Mouse (Mus musculus): ENCODE results near the gene Gstp1. TPM values are rescaled to one million over a fixed set of nuclear protein-coding genes. Genes with fewer than 3 reads are reported as not detected.

The Gstp1 gene
- polyA plus RNA-seq, 1 experiment from 2014 or later = 518 TPM

GRCm38 (mm10) chr19:3996106-3996505, 41.7 kb downstream of the Gstp1 start:
- 38% methylated on average over 7 of the region's 7 CpGs for WGBS
- H3K27ac ChIP-seq (ENCODE audit: low read depth, low read length) = no peak overlapping the region
- no peaks in the 10 kb centered on the region for H3K9me3 ChIP-seq (ENCODE audit: control insufficient read depth, low read length)

GRCm38 (mm10) chr19:3995505-3995904, 42.3 kb downstream of the Gstp1 start:
- Histone ChIP-seq H3K9me3 (ENCODE audit: control insufficient read depth, low read length) (no peaks in the 10 kb centered on the region), H3K4me3 (ENCODE audit: low read length) (no peak overlapping the region), H3K27ac (ENCODE audit: low read depth, low read length) (no peak overlapping the region), H3K4me1 (ENCODE audit: control insufficient read depth, insufficient read depth, low read length) (peaks cover 27% of the 10 kb centered on the region), H3K27me3 (ENCODE audit: control insufficient read depth, insufficient read depth, low read length) (no peaks in the 10 kb centered on the region), H3K9ac (ENCODE audit: low read depth, low read length) (no peak overlapping the region), H3K36me3 (ENCODE audit: control insufficient read depth, insufficient read depth, low read length) (no peaks in the 10 kb centered on the region), H3K4me2 (replicated peaks; ENCODE audit: low read depth, low read length) (no peak overlapping the region)
- 62% methylated on average over 3 of the region's 3 CpGs for WGBS
- ATAC-seq (ENCODE audit: low FRiP score, low TSS enrichment) = no peak

More at GRCm38 (mm10) chr19:3996106-3996505, 41.7 kb downstream of the Gstp1 start:
- Histone ChIP-seq H3K4me3 (ENCODE audit: low read length) (no peak overlapping the region), H3K9ac (ENCODE audit: low read depth, low read length) (no peak overlapping the region), H3K27me3 (ENCODE audit: control insufficient read depth, insufficient read depth, low read length) (no peaks in the 10 kb centered on the region), H3K4me1 (ENCODE audit: control insufficient read depth, insufficient read depth, low read length) (peaks cover 31% of the 10 kb centered on the region), H3K36me3 (ENCODE audit: control insufficient read depth, insufficient read depth, low read length) (no peaks in the 10 kb centered on the region), H3K4me2 (replicated peaks; ENCODE audit: low read depth, low read length) (no peak overlapping the region)
- no peak for ATAC-seq (ENCODE audit: low FRiP score, low TSS enrichment)

- Histone ChIP-seq H3K27ac (ENCODE audit: low read depth, low read length) (no peak overlapping the region), H3K9me3 (ENCODE audit: control insufficient read depth, low read length) (no peaks in the 10 kb centered on the region), H3K4me1 (ENCODE audit: control insufficient read depth, insufficient read depth, low read length) (peaks cover 27% of the 10 kb centered on the region), H3K36me3 (ENCODE audit: control insufficient read depth, insufficient read depth, low read length) (no peaks in the 10 kb centered on the region), H3K27me3 (ENCODE audit: control insufficient read depth, insufficient read depth, low read length) (no peaks in the 10 kb centered on the region), H3K9ac (ENCODE audit: low read depth, low read length) (no peak overlapping the region), H3K4me3 (ENCODE audit: low read length) (no peak overlapping the region), H3K4me2 (replicated peaks; ENCODE audit: low read depth, low read length) (no peak overlapping the region)
- 26% methylated on average over 6 of the region's 6 CpGs for WGBS
- no peak for ATAC-seq (ENCODE audit: low FRiP score, low TSS enrichment)
Measured at GRCm38 (mm10) chr19:3994932-3995331, 42.9 kb downstream of the Gstp1 start.

- Histone ChIP-seq H3K4me1 (ENCODE audit: control insufficient read depth, insufficient read depth, low read length) (peaks cover 17% of the 10 kb centered on the region), H3K36me3 (ENCODE audit: control insufficient read depth, insufficient read depth, low read length) (no peaks in the 10 kb centered on the region), H3K9ac (ENCODE audit: low read depth, low read length) (no peak within 1 kb of the TSS), H3K27me3 (ENCODE audit: control insufficient read depth, insufficient read depth, low read length) (no peaks in the 10 kb centered on the region), H3K9me3 (ENCODE audit: control insufficient read depth, low read length) (0 out of 2 replicates have a peak, but pooled peaks cover 3% of the 10 kb centered on the region), H3K27ac (ENCODE audit: low read depth, low read length) (no peak within 1 kb of the TSS), H3K4me3 (ENCODE audit: low read length) (no peak within 1 kb of the TSS), H3K4me2 (replicated peaks; ENCODE audit: low read depth, low read length) (no peak within 1 kb of the TSS)
- no peak for ATAC-seq (ENCODE audit: low FRiP score, low TSS enrichment)
- whole genome bisulfite sequencing = 35% methylated on average over 5 of the region's 5 CpGs
Measured at GRCm38 (mm10) chr19:3992416-3992815, 45.4 kb downstream of the Gstp1 start, which contains the start of gene Tbx10. TSS of gene Tbx10 (plus strand) at chr19:3992752.

- no peak overlapping the region for H3K4me3 ChIP-seq (ENCODE audit: low read length)
- no peak overlapping the region for H3K9ac ChIP-seq (ENCODE audit: low read depth, low read length)
- H3K27me3 ChIP-seq (ENCODE audit: control insufficient read depth, insufficient read depth, low read length) = no peaks in the 10 kb centered on the region
- H3K27ac ChIP-seq (ENCODE audit: low read depth, low read length) = no peak overlapping the region
- no peaks in the 10 kb centered on the region for H3K36me3 ChIP-seq (ENCODE audit: control insufficient read depth, insufficient read depth, low read length)
- no peak overlapping the region for H3K4me2 ChIP-seq (replicated peaks; ENCODE audit: low read depth, low read length)
- H3K4me1 ChIP-seq (ENCODE audit: control insufficient read depth, insufficient read depth, low read length) = peaks cover 18% of the 10 kb centered on the region
- H3K9me3 ChIP-seq (ENCODE audit: control insufficient read depth, low read length) = 0 out of 2 replicates have a peak, but pooled peaks cover 3% of the 10 kb centered on the region
- 93% methylated on average over 3 of the region's 3 CpGs for WGBS
- no peak for ATAC-seq (ENCODE audit: low FRiP score, low TSS enrichment)
Measured at GRCm38 (mm10) chr19:3991966-3992365, 45.8 kb downstream of the Gstp1 start.

- no peak for ATAC-seq (ENCODE audit: low FRiP score, low TSS enrichment)
- Histone ChIP-seq H3K36me3 (ENCODE audit: control insufficient read depth, insufficient read depth, low read length) (no peaks in the 10 kb centered on the region), H3K27ac (ENCODE audit: low read depth, low read length) (no peak overlapping the region), H3K4me3 (ENCODE audit: low read length) (no peak overlapping the region), H3K4me1 (ENCODE audit: control insufficient read depth, insufficient read depth, low read length) (peaks cover 18% of the 10 kb centered on the region), H3K4me2 (replicated peaks; ENCODE audit: low read depth, low read length) (no peak overlapping the region), H3K9me3 (ENCODE audit: control insufficient read depth, low read length) (0 out of 2 replicates have a peak, but pooled peaks cover 3% of the 10 kb centered on the region), H3K9ac (ENCODE audit: low read depth, low read length) (no peak overlapping the region), H3K27me3 (ENCODE audit: control insufficient read depth, insufficient read depth, low read length) (no peaks in the 10 kb centered on the region)
- WGBS = 97% methylated on average over 3 of the region's 3 CpGs
Measured at GRCm38 (mm10) chr19:3991562-3991961, 46.2 kb downstream of the Gstp1 start.

GRCm38 (mm10) chr19:3990804-3991203, 47.0 kb downstream of the Gstp1 start:
- H3K4me1 ChIP-seq (ENCODE audit: control insufficient read depth, insufficient read depth, low read length) = peaks cover 21% of the 10 kb centered on the region
- 15% methylated on average over 6 of the region's 6 CpGs for WGBS
- H3K27ac ChIP-seq (ENCODE audit: low read depth, low read length) = no peak overlapping the region
- no peak overlapping the region for H3K9ac ChIP-seq (ENCODE audit: low read depth, low read length)
- H3K9me3 ChIP-seq (ENCODE audit: control insufficient read depth, low read length) = 0 out of 2 replicates have a peak, but pooled peaks cover 3% of the 10 kb centered on the region
- H3K27me3 ChIP-seq (ENCODE audit: control insufficient read depth, insufficient read depth, low read length) = no peaks in the 10 kb centered on the region
- ATAC-seq (ENCODE audit: low FRiP score, low TSS enrichment) = no peak
- H3K36me3 ChIP-seq (ENCODE audit: control insufficient read depth, insufficient read depth, low read length) = no peaks in the 10 kb centered on the region
- H3K4me3 ChIP-seq (ENCODE audit: low read length) = no peak overlapping the region
- H3K4me2 ChIP-seq (replicated peaks; ENCODE audit: low read depth, low read length) = no peak overlapping the region

GRCm38 (mm10) chr19:3988750-3989149, 49.0 kb downstream of the Gstp1 start:
- H3K9me3 ChIP-seq (ENCODE audit: control insufficient read depth, low read length) = 0 out of 2 replicates have a peak, but pooled peaks cover 3% of the 10 kb centered on the region
- H3K4me3 ChIP-seq (ENCODE audit: low read length) = no peak overlapping the region
- H3K9ac ChIP-seq (ENCODE audit: low read depth, low read length) = no peak overlapping the region
- H3K27me3 ChIP-seq (ENCODE audit: control insufficient read depth, insufficient read depth, low read length) = no peaks in the 10 kb centered on the region
- WGBS = 91% methylated on average over 4 of the region's 4 CpGs
- H3K36me3 ChIP-seq (ENCODE audit: control insufficient read depth, insufficient read depth, low read length) = no peaks in the 10 kb centered on the region
- H3K4me2 ChIP-seq (replicated peaks; ENCODE audit: low read depth, low read length) = no peak overlapping the region
- H3K4me1 ChIP-seq (ENCODE audit: control insufficient read depth, insufficient read depth, low read length) = peaks cover 34% of the 10 kb centered on the region
- no peak overlapping the region for H3K27ac ChIP-seq (ENCODE audit: low read depth, low read length)
- ATAC-seq (ENCODE audit: low FRiP score, low TSS enrichment) = no peak

- no peak for ATAC-seq (ENCODE audit: low FRiP score, low TSS enrichment)
- Histone ChIP-seq H3K4me1 (ENCODE audit: control insufficient read depth, insufficient read depth, low read length) (peaks cover 34% of the 10 kb centered on the region), H3K9ac (ENCODE audit: low read depth, low read length) (no peak overlapping the region), H3K4me2 (replicated peaks; ENCODE audit: low read depth, low read length) (no peak overlapping the region), H3K27ac (ENCODE audit: low read depth, low read length) (no peak overlapping the region), H3K27me3 (ENCODE audit: control insufficient read depth, insufficient read depth, low read length) (no peaks in the 10 kb centered on the region), H3K4me3 (ENCODE audit: low read length) (no peak overlapping the region), H3K36me3 (ENCODE audit: control insufficient read depth, insufficient read depth, low read length) (no peaks in the 10 kb centered on the region), H3K9me3 (ENCODE audit: control insufficient read depth, low read length) (0 out of 2 replicates have a peak, but pooled peaks cover 3% of the 10 kb centered on the region)
- 92% methylated on average over 14 of the region's 14 CpGs for WGBS
Measured at GRCm38 (mm10) chr19:3988066-3988465, 49.7 kb downstream of the Gstp1 start.
